9 mouse cellular contexts compared by ENCODE assay signal in the genomic region with DNA sequence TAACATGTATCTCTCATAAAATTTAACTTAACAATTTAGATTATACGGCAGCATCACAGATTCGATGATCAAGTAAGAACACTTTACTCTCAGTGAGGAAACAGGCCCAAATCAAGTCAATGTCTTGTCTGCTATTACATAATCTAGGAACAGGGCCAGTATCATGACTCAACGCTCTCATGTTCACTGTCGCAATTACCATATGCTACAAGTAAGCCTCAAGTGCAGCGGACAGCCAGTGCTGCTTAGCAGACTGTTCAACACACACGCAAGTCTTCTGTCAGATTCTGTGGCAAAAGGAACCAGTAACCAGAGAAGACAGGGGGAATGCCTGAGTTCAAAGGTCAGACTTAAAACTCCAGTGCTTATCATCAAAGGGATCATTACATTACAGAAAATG. TPM values are rescaled to one million over a fixed set of nuclear protein-coding genes. Genes with fewer than 3 reads are reported as not detected.
DNase-seq lines count a peak whose midpoint lies in the region; ATAC-seq lines count a peak whose summit lies in the region.
"Had no signal": no experiment of that assay in that cellular context is flagged by ENCODE, and none has a peak within 500 bp of the region (broad histone marks: within the 10 kb centered on the region; RNA-seq: fewer than 3 reads in every experiment).

No protein-coding gene starts in this region.

- H3K27ac ChIP-seq in hindbrain, embryonic 10.5 days, result peak overlapping the region; percentile 72
- H3K27ac ChIP-seq in hindbrain, embryonic 11.5 days (ENCODE audit: low read depth, low read length), result no peak overlapping the region
- peak overlapping the region; percentile 25; the same call in 1 of the 2 replicates for H3K27ac ChIP-seq in heart, embryonic 15.5 days
- peak overlapping the region; percentile 53; the same call in 1 of the 2 replicates for H3K27ac ChIP-seq in lung, embryonic 16.5 days (ENCODE audit: low read length)

- WGBS in hindbrain, embryonic 10.5 days, result 88% methylated on average over 6 of the region's 6 CpGs
- WGBS in hindbrain, embryonic 11.5 days, result 87% methylated on average over 6 of the region's 6 CpGs
- WGBS in heart, embryonic 15.5 days, result 62% methylated on average over 6 of the region's 6 CpGs
- WGBS in lung, embryonic 16.5 days, result 49% methylated on average over 6 of the region's 6 CpGs

- peaks cover 12% of the 10 kb centered on the region for H3K4me1 ChIP-seq in hindbrain, embryonic 10.5 days (replicated peaks)
- 0 out of 2 replicates have a peak, but pooled peaks cover 2% of the 10 kb centered on the region for H3K4me1 ChIP-seq in hindbrain, embryonic 11.5 days (replicated peaks; ENCODE audit: control insufficient read depth, insufficient read depth, low read length)
- peaks cover 2% of the 10 kb centered on the region; the same call in 1 of the 2 replicates for H3K4me1 ChIP-seq in heart, embryonic 15.5 days (replicated peaks)
- H3K4me1 ChIP-seq in lung, embryonic 16.5 days (replicated peaks; ENCODE audit: control insufficient read depth, insufficient read depth, low read length), result peaks cover 17% of the 10 kb centered on the region

- H3K4me2 ChIP-seq in hindbrain, embryonic 11.5 days (replicated peaks; ENCODE audit: low read depth, low read length), result no peak overlapping the region
- no peak overlapping the region for H3K4me2 ChIP-seq in heart, embryonic 15.5 days
- H3K4me2 ChIP-seq in lung, embryonic 16.5 days (ENCODE audit: low read depth, low read length), result no peak overlapping the region

- DNase-seq in hindbrain, embryonic 10.5 days (ENCODE audit: low spot score), result no peak
- no peak for DNase-seq in hindbrain, embryonic 11.5 days (ENCODE audit: low spot score)
- DNase-seq in MN1 (ENCODE audit: low spot score), result peak; percentile 84
- peak; percentile 40 to 64 for DNase-seq in cerebellum, postnatal 10 days
- DNase-seq in thymus, postnatal 4 days, result no peak

- no peak overlapping the region for H3K9ac ChIP-seq in hindbrain, embryonic 11.5 days (ENCODE audit: low read depth, low read length)
- H3K9ac ChIP-seq in heart, embryonic 15.5 days, result no peak overlapping the region
- H3K9ac ChIP-seq in lung, embryonic 16.5 days (ENCODE audit: low read length), result no peak overlapping the region

- H3K9me3 ChIP-seq in hindbrain, embryonic 10.5 days, result peaks cover 4% of the 10 kb centered on the region; the same call in 1 of the 2 replicates
- no peaks in the 10 kb centered on the region for H3K9me3 ChIP-seq in hindbrain, embryonic 11.5 days (ENCODE audit: control insufficient read depth, low read length)
- no peaks in the 10 kb centered on the region for H3K9me3 ChIP-seq in heart, embryonic 15.5 days (replicated peaks)
- no peaks in the 10 kb centered on the region for H3K9me3 ChIP-seq in lung, embryonic 16.5 days (ENCODE audit: control insufficient read depth, low read length)
- H3K9me3 ChIP-seq: G1E had no signal

- no peak; the same call in 1 of the 2 replicates for ATAC-seq in hindbrain, embryonic 11.5 days (ENCODE audit: low FRiP score)
- ATAC-seq in heart, embryonic 15.5 days (replicated peaks; ENCODE audit: insufficient number of reproducible peaks, insufficient read depth, low FRiP score, low read depth), result no peak; the same call in 1 of the 2 replicates
- peak; percentile 94 for ATAC-seq in lung, embryonic 16.5 days (ENCODE audit: low read depth)
- no peak for ATAC-seq in erythroblast, adult 5-6 weeks (replicated peaks; ENCODE audit: low FRiP score, poor library complexity, severe bottlenecking)

- H3K36me3 ChIP-seq in hindbrain, embryonic 10.5 days, result peaks cover 65% of the 10 kb centered on the region
- H3K36me3 ChIP-seq in hindbrain, embryonic 11.5 days (ENCODE audit: control insufficient read depth, insufficient read depth, low read length), result peaks cover 2% of the 10 kb centered on the region; the same call in 1 of the 2 replicates
- peaks cover 49% of the 10 kb centered on the region for H3K36me3 ChIP-seq in heart, embryonic 15.5 days
- H3K36me3 ChIP-seq in lung, embryonic 16.5 days (ENCODE audit: control insufficient read depth, insufficient read depth, low read length), result peaks cover 15% of the 10 kb centered on the region

- no peaks in the 10 kb centered on the region for H3K27me3 ChIP-seq in hindbrain, embryonic 10.5 days (ENCODE audit: insufficient read depth, poor library complexity, severe bottlenecking)
- no peaks in the 10 kb centered on the region for H3K27me3 ChIP-seq in hindbrain, embryonic 11.5 days (ENCODE audit: control insufficient read depth, insufficient read depth, low read length)
- no peaks in the 10 kb centered on the region for H3K27me3 ChIP-seq in heart, embryonic 15.5 days
- no peaks in the 10 kb centered on the region for H3K27me3 ChIP-seq in lung, embryonic 16.5 days (ENCODE audit: control insufficient read depth, insufficient read depth, low read depth, low read length)

- no peak overlapping the region for H3K4me3 ChIP-seq in hindbrain, embryonic 10.5 days
- no peak overlapping the region for H3K4me3 ChIP-seq in hindbrain, embryonic 11.5 days (ENCODE audit: low read depth, low read length)
- H3K4me3 ChIP-seq in heart, embryonic 15.5 days, result no peak overlapping the region
- H3K4me3 ChIP-seq in lung, embryonic 16.5 days (ENCODE audit: low read length), result no peak overlapping the region

RNA-seq across cellular contexts. Expression of a gene that starts 20.1 kb away (rescaled TPM):
- polyA plus RNA-seq in hindbrain, embryonic 10.5 days (2016; fragmentation: Nextera tagmentation; extraction: Ambion mirVana), result 67.5 and 81.1 TPM in 2 replicates
- 85.9 and 98.4 TPM in 2 replicates for polyA plus RNA-seq in hindbrain, embryonic 11.5 days (2014; fragmentation: Nextera tagmentation; extraction: Ambion mirVana)
- 92.9 and 110 TPM in 2 replicates for polyA plus RNA-seq in heart, embryonic 15.5 days (2015; fragmentation: Nextera tagmentation; extraction: Ambion mirVana)
- 126 and 129 TPM in 2 replicates for polyA plus RNA-seq in lung, embryonic 16.5 days (2015; fragmentation: Nextera tagmentation; extraction: Ambion mirVana)
- total RNA-seq in erythroblast, adult 5-6 weeks (2015; ENCODE audit: low replicate concordance), result 4.0 and 8.3 TPM in 2 replicates
- total RNA-seq in erythroblast, adult 5-6 weeks (2017; ENCODE audit: low replicate concordance), result 4.3 and 6.4 TPM in 2 replicates

RNA-seq across cellular contexts. Expression of a gene that starts 45.4 kb away (rescaled TPM):
- 46.4 and 58.3 TPM in 2 replicates for polyA plus RNA-seq in hindbrain, embryonic 10.5 days (2016; fragmentation: Nextera tagmentation; extraction: Ambion mirVana)
- 47.6 and 47.7 TPM in 2 replicates for polyA plus RNA-seq in hindbrain, embryonic 11.5 days (2014; fragmentation: Nextera tagmentation; extraction: Ambion mirVana)
- 51.1 and 60.7 TPM in 2 replicates for polyA plus RNA-seq in heart, embryonic 15.5 days (2015; fragmentation: Nextera tagmentation; extraction: Ambion mirVana)
- 95.4 and 101 TPM in 2 replicates for polyA plus RNA-seq in lung, embryonic 16.5 days (2015; fragmentation: Nextera tagmentation; extraction: Ambion mirVana)
- total RNA-seq in erythroblast, adult 5-6 weeks (2015; ENCODE audit: low replicate concordance), result 24.0 and 35.5 TPM in 2 replicates
- 83.8 and 90.1 TPM in 2 replicates for total RNA-seq in erythroblast, adult 5-6 weeks (2017; ENCODE audit: low replicate concordance)

Comparison
In these comparisons a context has a peak if more than half of its experiments do, and no peak if none do; other contexts are left out.
1. DNase-seq: peak in MN1 (single experiment) and cerebellum, postnatal 10 days (2 of 2); none in hindbrain, embryonic 10.5 days (single experiment), hindbrain, embryonic 11.5 days (single experiment) and thymus, postnatal 4 days (single experiment).